Mouse (Mus musculus) right cerebral cortex, adult 2 months (tissue): ENCODE measurements around the gene Mum1.
A peak's percentile ranks its signal among the peaks of the same experiment; 100 is the strongest.

ENCODE experiments used
- DNase-seq, 2 experiments: peaks; one replicate each; pipeline ENCODE4 v3.0.0; 2021 to 2022; ENCODE audit warnings: low spot score in 2 of 2

Mum1 gene

DNA sequence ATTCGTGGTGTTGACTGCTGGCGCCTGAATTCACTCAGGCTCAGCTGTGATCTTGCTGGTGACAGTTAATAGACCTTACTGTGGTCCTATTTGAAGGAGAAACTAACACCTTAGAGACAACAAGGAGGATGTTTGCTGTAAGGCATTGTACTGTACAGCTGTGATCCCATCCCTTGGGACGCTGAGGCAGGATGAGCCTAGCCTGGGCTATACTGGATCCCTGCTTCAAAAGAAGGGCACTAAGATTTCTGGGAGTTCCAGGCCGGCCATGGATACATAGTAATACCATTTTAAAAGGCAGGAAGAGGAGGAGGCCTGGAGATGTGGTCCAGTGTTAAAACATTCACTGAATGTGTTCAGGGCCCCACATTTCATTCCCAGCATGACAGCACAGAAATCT lies 24.3 kb downstream of the Mum1 start:
- no peak for DNase-seq

DNA sequence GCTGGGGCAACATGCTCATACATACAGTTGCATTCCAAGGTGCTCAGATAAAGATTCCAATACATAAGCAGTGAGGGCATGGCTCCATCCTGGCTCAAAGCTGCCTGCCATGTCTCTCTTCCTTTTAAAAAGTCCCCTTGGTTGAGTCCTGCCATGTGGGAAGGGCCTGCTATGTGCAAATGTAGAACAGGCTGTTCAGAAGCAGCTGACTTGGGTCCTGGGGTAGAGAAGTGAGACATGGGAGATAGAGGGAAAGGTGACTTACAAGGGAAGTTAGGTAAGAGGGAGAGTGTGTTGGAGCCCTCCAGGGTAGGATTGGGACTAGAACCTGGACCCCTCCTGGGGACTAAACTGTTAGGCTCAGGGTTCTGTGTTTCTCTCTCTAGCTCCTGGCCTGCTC lies 25.8 kb downstream of the Mum1 start:
- no peak for DNase-seq

DNA sequence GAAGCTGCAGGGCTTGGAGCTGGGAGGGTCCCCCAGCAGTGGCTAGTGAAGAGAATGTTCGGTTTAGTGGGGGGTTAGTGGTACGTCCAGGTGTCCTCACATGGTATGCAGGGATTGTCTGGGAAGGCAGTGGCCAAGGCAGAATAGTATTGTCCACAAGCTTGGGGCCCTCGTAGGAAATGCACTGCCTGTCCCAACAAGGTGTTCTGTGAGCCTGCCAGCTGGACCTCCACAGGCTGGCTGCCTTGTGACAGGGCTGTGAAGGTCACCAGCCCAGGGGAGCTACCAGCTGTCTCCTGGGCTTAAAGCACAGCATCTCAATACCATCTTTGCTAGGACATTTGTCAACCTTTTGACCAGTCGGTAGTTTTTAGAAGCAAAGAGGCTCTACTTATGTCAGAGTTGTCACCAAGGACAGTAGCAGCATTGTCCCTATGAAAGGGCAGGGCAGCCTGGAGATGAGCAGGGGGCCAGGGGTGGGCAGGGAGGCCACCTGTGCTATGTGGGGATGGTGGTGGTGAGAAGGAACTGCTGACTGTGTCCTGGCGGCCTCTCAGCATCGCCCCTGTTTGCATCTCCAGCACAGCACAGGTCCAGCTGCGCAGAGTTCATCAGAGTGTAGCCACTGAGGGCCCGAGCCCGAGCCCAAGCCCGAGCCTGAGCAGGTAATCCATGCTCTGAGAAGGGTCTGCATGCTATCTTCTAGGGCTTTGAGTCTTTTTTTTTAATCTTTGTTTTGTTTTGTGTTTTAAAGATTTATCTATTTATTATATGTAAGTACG lies 26.4 kb downstream of the Mum1 start:
- no peak for DNase-seq

DNA sequence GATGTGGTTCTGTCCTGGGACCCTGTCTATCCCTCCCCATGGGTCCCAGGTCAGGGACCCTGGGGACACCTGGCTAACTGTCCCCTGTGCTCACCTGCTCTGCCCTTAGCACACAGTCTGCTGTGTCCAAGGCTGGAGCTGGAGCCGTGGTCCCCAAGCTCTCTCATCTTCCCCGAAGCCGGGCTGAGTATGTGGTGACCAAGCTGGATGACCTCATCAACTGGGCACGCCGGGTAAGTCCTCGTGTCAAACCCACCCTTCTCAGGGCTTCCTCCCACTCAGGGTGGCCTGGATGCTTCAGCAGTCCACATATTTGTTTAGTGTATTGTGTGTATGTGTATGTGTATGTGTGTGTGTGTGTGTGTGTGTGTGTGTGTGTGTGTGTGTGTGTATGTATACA lies 27.3 kb downstream of the Mum1 start:
- DNase-seq, result no peak

DNA sequence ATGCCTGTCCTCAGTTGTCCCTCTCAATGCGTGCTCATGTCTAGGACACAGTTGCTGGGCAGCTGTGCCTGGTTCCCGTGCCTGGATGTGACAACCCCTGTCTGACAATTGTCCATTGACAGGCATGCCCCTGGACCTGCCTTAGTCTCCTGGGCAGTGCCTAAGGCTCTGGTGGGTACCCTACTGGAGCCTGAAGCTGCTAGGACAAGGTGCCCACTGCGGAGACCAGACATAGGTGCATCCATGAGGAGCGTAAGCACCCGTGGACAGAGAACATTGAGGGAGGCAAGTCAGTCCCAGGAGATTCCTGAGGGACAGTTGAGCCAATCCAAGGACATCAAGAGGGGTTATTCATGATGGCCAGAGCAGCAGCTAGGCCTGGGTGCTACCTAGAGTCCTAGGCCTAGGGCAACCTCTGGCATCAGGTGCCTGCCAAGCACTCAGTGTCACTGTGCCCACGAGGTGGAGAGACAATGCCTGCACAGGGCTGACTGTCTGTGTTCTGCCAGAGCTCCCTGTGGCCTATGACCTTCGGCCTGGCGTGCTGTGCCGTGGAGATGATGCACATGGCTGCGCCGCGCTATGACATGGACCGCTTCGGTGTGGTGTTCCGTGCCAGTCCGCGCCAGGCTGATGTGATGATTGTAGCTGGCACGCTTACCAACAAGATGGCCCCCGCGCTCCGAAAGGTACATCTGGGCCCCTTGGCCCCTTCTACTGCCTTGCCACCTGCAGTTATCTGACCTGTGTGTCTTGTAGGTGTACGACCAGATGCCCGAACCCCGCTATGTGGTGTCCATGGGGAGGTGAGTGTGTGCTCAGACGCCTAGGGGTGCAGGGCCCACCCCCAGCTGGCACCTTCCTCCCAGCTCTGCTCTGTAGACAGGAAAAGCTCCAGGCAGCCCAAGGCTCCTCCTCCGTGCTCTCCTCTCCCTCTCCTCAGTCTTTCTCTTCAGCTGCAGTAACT lies 28.4 kb downstream of the Mum1 start:
- no peak for DNase-seq

DNA sequence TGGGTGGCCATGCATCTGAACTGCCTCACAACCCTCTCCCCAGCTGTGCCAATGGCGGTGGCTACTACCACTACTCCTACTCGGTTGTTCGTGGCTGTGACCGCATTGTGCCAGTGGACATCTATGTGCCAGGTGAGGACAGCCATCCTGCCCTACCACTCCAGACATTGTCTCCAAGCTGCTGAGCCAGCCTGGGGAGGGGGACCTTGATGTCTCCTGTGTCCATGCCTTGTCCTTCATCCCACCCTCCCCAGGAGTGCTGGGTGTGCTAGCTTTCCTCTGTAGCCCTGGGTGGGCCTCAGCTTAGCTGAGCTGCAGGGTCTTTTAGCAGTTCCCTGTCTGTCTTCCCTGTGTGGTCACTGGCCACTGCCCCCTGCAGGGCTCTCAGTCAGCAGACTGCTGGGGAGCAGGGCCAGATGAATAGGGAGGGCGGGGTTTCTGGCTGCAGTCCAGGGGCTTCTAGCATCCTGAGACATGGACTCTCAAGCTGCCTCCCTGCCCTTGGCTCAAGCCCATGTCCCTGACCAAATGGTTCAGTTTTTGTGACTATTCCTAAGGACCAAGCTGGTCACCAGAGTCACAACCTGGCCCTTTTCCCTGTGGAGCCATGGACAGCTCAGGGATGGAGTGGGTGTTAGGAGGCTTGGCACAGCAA lies 29.8 kb downstream of the Mum1 start:
- no peak for DNase-seq

DNA sequence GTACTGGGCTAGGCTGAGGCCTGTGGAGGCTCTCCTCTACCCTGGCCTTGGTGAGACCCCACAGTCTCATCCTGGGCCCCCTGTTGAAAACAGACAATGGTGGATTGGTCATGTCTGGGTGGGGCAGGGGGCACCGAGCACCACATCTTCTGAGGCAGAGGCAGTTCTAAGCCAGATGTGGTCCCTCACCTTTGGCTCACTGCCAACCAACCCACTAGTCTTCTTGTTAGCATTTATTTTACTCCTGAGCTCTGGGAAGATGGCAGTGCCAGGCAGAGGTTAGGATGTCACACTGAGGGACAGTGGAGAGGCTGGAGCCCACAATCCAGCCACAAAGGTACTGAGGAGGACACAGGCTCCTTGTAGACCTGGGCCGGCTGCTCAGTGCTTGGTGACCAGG lies 31.7 kb downstream of the Mum1 start:
- DNase-seq, result no peak

DNA sequence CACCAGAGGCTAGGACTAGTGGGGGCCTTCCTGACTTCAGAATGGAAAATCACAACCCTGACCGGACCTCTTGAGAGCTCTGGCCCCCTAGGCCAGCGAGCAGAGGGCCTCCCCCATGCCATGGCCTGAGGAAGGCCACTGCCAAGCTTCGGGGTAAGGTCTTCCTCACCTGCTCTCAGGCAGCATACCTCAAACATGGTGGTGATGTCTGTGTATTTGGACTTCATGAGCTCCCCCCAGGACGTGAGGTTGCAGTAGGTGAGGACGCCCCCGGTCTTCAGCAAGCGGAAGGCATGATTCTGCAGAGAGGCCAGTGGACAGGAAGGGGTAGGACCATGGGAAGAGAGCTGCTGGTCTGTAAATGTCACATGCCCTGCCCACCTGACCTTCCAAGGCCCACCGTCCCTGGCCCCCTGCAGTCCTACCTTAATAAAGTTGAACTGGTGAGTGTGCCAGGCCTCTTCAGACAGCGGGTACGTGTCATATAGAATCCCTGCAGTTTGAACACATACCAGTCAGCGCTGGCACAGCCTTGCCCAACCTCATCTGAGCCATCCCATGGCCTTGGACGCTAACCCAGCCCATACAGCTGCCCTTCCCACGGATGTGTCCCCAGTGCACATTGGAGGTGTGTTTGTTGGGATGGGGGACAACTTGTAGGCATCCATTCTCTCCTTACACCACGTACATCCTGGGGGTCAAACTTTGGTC lies 32.7 kb downstream of the Mum1 start:
- no peak for DNase-seq

DNA sequence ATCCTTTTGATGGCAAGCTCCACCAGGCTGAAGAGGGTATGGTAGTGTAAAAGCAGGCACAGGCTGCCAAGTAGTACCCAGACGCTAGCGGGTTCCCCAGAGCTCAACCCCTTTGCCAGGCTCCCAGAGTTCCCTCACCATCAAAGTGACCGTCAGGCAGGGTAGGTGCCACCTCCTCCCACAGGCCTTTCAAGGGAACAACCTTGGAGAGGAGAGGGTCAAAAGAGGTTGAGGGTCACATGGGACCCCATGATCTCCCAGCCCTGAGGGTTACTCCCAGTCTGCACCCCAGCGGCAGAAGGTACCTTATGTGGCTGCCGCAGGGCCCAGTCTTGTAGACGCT lies 33.2 kb downstream of the Mum1 start:
- no peak for DNase-seq

DNA sequence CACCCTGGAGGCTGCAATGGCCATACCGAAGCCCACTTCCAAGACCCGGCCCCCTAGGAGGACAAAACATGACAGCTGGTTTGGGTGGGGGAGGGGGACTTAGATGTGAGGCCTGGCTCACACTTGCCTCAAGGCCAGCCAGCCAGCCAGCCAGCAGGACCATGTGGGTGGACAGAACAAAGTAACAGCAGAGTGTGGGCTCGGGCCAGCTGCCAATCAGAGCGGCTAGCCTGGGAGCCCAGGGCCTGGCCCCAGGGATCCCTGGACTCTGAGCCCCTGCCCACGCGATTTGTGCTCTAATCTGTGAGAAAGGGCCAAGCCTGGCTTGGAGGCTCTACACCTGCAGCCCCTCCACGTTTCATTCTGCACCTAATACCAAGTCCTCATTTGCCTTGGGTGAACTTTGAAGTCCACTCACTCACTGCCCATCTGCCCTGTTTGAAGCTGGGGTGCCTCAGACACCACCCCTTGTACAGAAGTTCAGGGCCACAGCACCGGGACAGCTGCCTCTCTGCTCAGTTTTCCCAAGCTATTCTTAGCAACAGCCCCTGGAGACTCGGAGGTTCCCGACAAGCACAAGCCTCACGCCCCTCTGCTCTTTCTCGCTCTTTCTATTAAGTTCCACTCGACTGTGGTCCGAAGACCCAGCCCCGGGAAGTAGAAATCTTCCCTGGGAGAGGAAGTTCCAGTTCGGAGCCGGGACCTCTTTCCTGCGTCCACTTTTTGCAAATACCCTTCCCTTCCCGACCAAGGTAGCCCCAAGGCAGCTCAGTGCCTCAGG lies 33.8 kb downstream of the Mum1 start:
- DNase-seq, result peak; percentile 63 to 74

DNA sequence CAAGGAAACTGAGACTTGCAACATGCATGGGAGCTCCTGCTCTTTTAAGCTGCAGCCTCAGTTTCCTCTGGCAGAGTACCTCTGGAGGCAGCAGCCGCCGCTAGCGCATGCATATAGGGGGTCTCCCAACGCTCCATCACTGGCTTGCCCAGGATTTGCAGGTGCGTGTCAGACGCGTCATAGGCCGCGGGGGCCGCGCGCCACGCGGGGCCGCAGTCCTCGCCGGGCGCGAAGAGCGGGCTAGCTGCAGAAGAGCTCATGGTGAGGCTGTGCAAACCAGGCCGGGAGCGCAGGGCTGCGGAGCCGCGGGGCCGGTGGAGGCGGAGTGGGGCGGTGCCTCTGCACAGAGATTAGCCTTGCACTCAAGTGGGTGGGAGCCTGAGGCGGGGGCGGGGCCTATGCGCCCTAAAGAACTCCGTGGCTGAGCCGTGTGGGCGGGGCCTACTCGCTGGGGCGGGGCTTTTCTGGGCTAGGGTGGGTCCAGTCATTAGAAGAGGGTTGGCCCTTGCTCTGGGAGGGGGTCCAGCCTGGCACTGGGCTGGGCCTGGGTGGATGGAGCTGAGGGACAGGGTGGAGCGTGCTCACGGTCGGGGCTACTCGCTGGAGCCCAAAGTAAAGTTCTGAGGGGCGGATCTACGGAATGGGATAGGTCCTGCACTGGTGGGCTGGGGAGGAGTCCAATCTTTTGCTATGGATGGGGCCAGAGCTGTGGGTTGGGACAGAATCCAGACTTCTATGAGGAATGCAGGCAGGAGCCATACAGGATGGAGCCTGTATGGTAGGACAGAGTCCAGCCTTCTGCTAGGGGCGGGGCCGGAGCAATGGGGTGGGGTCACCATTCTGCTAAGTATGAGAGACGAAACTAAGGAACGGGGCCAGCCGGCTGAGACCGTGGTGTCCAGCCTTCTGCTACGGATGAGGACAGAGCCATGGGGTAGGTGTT lies 34.7 kb downstream of the Mum1 start, which contains the start of the genes Gamt and Dazap1:
TSS of gene Gamt (minus strand) at position 371 of the 943 bp plus-strand sequence.
TSS of gene Dazap1 (plus strand) at position 845 of the 943 bp plus-strand sequence.
- DNase-seq, result peak; percentile 86 to 88

DNA sequence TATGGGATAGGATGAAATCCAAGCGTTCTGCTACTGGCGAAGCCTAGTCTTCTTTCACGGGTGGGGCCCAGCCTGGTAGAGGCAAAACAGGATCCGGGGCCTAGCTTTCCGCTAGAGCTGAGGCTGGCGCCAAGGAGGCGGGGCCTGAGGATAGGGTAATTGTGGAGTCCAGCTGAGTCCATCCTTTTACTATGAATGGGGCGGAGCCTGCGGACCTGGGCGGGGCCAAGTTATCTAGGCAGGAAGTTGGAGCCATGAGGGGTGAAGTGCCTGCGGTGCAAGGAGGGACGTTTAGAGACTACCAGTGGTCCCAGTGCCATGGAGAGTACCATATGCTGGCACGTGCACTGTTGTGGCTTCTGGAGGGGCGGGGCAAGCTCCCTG lies 35.3 kb downstream of the Mum1 start:
- DNase-seq, result peak; percentile 80 to 92

DNA sequence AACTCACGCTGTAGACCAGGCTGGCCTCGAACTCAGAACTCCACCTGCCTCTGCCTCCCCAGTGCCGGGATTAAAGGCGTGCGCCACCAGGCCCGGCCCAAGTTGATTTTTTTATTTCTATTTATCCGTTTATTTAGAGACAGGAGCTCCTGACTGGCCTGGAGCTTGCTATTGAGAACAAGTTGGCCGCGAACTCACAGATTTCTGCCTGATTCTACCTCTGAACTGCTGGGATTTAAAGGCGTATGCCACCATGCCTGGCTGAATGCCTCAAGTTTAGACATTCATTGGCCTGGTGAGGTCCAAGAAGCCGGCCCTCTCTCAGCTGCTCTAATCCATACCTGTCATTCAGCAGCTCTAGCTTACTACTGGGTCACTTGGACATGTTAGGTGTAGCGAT lies 35.9 kb downstream of the Mum1 start:
- no peak for DNase-seq

DNA sequence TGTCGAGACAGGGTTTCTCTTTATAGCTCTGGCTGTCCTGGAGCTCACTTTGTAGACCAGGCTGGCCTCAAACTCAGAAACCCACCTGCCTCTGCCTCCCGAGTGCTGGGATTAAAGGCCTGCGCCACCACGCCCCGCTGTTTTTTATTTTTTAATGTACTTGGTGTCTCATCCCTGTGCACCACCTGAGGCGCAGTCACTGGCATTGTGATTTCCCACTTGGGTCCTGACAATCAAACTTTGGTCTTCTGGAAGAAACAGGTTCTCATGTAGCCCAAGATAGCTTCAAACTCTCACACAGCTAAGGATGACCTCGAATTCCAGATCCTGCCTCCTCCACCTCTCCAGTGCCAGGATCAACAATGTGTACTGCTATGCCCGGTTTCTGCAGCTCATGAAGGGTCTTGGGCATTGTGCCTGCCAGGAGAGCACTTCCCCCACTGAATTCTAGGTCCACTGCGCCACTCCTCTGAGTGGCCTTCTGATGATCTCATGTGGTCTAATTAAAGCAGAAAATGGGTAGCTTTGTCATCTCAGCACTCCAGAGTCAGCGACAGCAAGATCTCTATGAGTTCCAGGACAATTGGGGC lies 36.6 kb downstream of the Mum1 start:
- DNase-seq, result no peak

DNA sequence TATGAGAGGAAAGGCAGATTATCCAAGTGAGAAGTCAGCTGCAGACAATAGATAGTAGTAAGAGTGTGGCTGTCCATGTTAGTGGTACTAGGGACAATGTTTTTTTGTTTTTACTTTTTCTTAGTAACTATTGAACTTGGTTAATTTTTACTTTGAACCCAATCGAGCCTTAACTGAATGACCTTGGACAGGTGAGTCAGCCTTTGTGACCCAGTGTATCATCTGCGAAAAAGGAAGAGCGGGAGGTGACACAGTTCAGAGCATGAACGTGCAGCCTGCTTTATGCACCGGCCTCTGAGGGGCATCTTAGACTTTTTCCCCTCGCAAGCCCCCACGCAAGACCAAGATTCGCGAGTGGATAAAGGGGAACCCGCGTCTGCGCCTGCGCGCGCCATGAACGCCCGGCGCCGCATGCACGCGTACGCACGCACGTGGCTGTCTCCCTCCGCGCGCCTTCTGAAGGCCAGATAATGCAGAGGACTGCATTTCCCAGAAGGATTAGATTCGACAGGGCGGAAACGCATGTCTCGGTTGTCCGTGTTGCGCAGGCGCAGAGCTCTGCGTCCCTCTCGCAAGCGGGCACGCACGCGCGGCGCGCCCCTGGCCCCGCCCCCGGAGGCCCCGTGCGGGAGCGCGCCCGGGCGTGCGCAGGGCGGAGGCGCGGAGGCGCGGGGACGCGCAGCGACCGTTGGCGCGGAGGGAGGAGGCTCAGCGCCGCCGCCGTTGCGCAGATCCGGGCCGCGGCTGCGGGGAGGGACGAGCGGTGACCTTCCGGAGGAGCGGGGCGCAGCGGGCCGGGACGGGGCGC lies 38.3 kb downstream of the Mum1 start:
- DNase-seq, result peak; percentile 98 to 99

DNA sequence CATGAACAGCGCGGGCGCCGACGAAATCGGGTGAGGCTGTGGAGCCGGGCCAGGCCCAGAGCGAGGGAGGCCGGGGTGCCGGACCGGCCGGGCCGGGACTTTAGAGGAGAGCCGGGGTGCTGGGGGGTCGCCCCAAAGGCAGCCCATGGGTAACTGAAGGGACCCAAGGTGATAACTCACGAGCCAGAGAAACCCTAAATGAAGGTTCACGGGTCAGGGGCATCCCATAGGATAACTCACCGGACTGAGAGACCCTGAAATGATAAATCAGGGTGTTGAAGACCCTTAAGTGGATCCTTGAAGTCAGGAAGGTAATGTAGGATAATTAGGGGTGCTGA lies 38.9 kb downstream of the Mum1 start:
- no peak for DNase-seq

DNA sequence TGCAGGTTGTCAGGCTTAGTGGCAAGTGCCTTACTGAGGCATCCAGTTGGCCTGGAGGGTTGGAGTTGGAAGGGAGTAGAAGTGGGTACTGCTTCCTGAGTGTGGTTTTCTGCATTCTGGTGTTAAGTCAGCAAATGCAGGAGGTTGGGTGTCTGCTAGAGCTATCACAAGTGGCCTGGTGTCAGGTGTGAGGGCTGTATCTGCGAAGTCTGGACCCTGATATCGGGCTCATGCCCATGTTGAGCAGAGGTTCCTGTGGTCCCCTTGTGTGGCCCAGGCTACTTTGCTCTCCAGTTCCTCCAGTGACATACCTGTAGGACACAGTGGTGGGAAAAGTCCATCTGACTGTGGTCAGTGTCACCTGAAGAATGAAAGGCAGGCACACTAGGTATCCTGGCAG lies 43.9 kb downstream of the Mum1 start:
- no peak for DNase-seq

DNA sequence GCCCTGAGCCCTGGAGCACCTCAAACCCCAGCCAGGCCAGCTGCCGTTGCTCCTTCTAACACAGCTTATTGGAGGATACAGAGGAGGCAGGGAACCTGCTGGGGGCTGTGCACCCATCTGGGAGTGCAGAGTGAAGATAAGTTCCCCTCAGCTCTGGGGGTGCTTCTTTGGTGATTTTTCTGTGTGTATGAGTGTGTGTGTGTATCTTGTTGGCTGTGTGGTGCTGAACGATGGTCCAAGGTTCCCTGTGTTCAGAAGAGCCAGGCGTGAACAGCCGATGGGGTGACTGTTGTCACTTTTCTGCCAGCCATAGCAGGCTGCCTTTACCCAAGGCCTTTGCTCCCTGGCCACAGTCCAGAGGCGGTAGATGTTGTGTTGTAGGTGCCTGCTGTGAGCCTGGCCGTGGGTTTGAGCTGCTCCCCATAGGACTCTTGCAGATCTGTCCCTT lies 44.5 kb downstream of the Mum1 start:
- DNase-seq, result no peak
